Mouse (Mus musculus) stomach, embryonic 14.5 days (tissue): ENCODE results near the gene Stk11. TPM values are rescaled to one million over a fixed set of nuclear protein-coding genes. Genes with fewer than 3 reads are reported as not detected.

Experiments used
- ATAC-seq: fragments of 200-750 bp; cut with Nextera tagmentation; 2 replicates; pipeline ENCODE4 v1.8.0; 2017; ENCODE audit warnings: low read depth, moderate TSS enrichment; ENCODE audit not compliant: insufficient number of reproducible peaks, insufficient read depth, low FRiP score
- H3K27ac ChIP-seq: fragments of 300-500 bp; sonication (generic); 2 replicates; pipeline ENCODE4 v1.5.1; 2014; ENCODE audit warnings: mild to moderate bottlenecking, low read length, moderate library complexity, mixed read lengths
- H3K27me3 ChIP-seq: fragments of 300-500 bp; sonication (generic); 2 replicates; pipeline ENCODE4 v1.6.1; 2014; ENCODE audit warnings: low read length, control low read depth, mixed read lengths; ENCODE audit not compliant: control insufficient read depth, insufficient read depth
- H3K36me3 ChIP-seq: fragments of 300-500 bp; sonication (generic); 2 replicates; pipeline ENCODE4 v1.6.1; 2014; ENCODE audit warnings: mild to moderate bottlenecking, control low read depth, low read length, moderate library complexity, mixed read lengths; ENCODE audit not compliant: control insufficient read depth, insufficient read depth
- H3K4me1 ChIP-seq: fragments of 300-500 bp; sonication (generic); 2 replicates; pipeline ENCODE4 v1.6.1; 2014; ENCODE audit warnings: low read length, control low read depth, mixed read lengths; ENCODE audit not compliant: control insufficient read depth, insufficient read depth
- H3K4me2 ChIP-seq: fragments of 300-500 bp; sonication (generic); replicated peaks from 2 replicates; pipeline ENCODE4 v1.6.1; 2014; ENCODE audit warnings: low read depth, low read length, control low read depth
- H3K4me3 ChIP-seq: fragments of 300-500 bp; sonication (generic); 2 replicates; pipeline ENCODE4 v1.5.1; 2014; ENCODE audit warnings: low read depth, low read length, control low read depth
- H3K9ac ChIP-seq: fragments of 300-500 bp; sonication (generic); replicated peaks from 2 replicates; pipeline ENCODE4 v1.6.1; 2014; ENCODE audit warnings: low read depth, mild to moderate bottlenecking, control low read depth, low read length, moderate library complexity, mixed read lengths
- H3K9me3 ChIP-seq: fragments of 300-500 bp; sonication (generic); 2 replicates; pipeline ENCODE4 v1.6.1; 2016; ENCODE audit warnings: low read depth, low read length, control low read depth; ENCODE audit not compliant: control insufficient read depth
- WGBS: fragments of 180-500 bp; shearing (Covaris S2); extraction: QIAGEN DNeasy Blood & Tissue Kit; methylation state at CpG from one replicate; pipeline ENCODE4 v1.1.7; 2014; 5-methylcytosine and 5-hydroxymethylcytosine counted together
- polyA plus RNA-seq: library from polyadenylated mRNA; unstranded; fragments of >200 nt; fragmentation: Nextera tagmentation; extraction: Ambion mirVana; gene quantifications from 2 replicates; pipeline ENCODE4 v1.2.1, GENCODE M21; 2014

The Stk11 gene
- polyA plus RNA-seq, 1 experiment from 2014 or later: 25.2 TPM

DNA sequence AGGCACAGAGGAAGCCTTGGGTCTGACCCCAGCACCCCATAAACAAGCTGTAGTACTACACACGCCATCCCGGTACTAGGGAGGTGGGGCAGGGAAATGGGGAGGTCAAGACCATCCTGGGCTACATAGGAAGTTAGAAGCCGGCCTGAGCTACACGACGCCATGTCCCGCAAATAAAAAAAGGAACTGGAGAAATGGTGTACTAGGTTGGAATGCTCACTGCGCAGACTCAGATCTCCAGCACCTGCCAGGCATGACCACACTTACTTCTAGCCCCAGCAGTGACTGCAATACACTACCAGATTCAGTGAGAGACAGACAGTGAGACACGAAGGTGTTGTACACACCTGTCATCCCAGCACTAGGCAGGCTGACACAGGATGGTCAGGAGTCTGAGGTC, 28.1 kb upstream of the Stk11 start:
- 89% methylated on average over 8 of the region's 8 CpGs for WGBS
- Histone ChIP-seq H3K27me3 (no peaks in the 10 kb centered on the region), H3K4me3 (no peak overlapping the region), H3K27ac (no peak overlapping the region), H3K9me3 (no peaks in the 10 kb centered on the region), H3K4me1 (no peaks in the 10 kb centered on the region; the same call in 1 of the 2 replicates), H3K9ac (no peak overlapping the region), H3K4me2 (no peak overlapping the region), H3K36me3 (peaks cover 6% of the 10 kb centered on the region; the same call in 1 of the 2 replicates)
- no peak for ATAC-seq

DNA sequence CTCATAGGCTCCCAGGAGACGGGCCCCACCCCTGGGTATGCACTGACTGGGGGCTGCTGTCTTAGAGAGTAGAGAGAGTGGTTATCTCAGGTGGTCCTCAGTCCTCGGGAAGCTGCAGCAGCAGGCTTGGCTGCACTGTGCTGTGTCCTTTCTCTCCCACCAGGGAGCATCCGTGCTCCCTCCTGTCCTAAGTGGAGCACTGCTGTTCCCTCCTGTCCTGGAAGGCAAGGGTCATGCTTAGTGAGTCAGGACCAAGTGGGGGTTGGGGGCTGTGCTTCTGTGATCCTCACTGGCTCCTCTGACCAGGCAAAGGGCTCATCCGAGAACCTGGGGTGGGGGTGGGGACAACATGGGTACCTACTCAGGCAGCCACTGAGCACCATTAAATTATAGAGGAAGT, 26.5 kb upstream of the Stk11 start:
- no peaks in the 10 kb centered on the region for H3K27me3 ChIP-seq
- H3K9ac ChIP-seq: no peak overlapping the region
- no peak overlapping the region for H3K4me2 ChIP-seq
- H3K4me3 ChIP-seq: no peak overlapping the region
- no peaks in the 10 kb centered on the region; the same call in 1 of the 2 replicates for H3K4me1 ChIP-seq
- peaks cover 4% of the 10 kb centered on the region; the same call in 1 of the 2 replicates for H3K36me3 ChIP-seq
- no peak for ATAC-seq
- no peaks in the 10 kb centered on the region for H3K9me3 ChIP-seq
- 46% methylated on average over 4 of the region's 4 CpGs for WGBS
- H3K27ac ChIP-seq: no peak overlapping the region

DNA sequence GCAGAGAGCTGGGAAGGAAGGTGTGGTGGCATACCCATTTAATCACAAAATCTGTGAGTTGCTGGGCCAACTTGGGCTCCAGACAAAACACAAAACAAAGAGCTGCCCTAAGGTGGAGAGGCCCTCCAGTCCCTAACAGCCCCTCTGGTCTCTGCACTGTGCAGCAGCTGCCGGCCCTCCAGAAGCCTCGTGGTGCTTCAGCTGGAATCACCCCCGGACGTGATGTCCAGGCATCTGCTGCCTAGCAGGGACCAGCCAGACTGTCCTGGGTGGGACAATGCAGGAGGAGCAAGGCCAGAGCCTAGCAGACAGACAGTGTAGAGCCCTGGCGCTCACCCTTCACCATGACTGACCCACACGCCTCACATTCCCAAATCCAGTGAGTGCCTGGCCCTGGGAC, 24.1 kb upstream of the Stk11 start:
- Histone ChIP-seq H3K4me2 (no peak overlapping the region), H3K36me3 (no peaks in the 10 kb centered on the region), H3K9ac (no peak overlapping the region), H3K4me1 (0 out of 2 replicates have a peak, but pooled peaks cover under 1% of the 10 kb centered on the region), H3K4me3 (no peak overlapping the region), H3K9me3 (no peaks in the 10 kb centered on the region), H3K27ac (no peak overlapping the region), H3K27me3 (no peaks in the 10 kb centered on the region)
- 94% methylated on average over 6 of the region's 6 CpGs for WGBS
- ATAC-seq: no peak

DNA sequence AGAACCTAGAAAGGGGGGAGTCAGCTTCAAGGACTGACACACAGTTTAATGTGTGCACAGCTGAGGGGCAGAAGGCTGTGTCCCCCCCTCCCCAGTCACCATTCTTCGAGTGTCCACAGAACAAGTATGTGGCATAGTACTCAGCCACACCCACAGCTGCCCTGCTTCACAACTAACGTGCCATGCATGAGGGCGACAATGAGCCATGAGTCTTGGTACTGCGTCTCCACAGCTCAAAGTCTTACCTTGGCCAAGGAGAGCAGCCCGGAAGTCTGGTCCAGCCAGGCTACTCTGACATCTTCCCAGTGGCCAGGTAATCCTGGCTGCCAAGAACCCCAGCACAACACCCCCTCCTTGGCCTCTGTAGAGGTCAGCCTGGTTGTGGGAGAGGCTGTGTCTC, 22.9 kb upstream of the Stk11 start:
- no peak overlapping the region for H3K4me3 ChIP-seq
- no peak overlapping the region for H3K9ac ChIP-seq
- 58% methylated on average over 5 of the region's 5 CpGs for WGBS
- H3K36me3 ChIP-seq: no peaks in the 10 kb centered on the region
- no peak overlapping the region for H3K27ac ChIP-seq
- H3K4me2 ChIP-seq: no peak overlapping the region
- H3K9me3 ChIP-seq: no peaks in the 10 kb centered on the region
- no peaks in the 10 kb centered on the region for H3K27me3 ChIP-seq
- H3K4me1 ChIP-seq: peaks cover 12% of the 10 kb centered on the region
- no peak for ATAC-seq

DNA sequence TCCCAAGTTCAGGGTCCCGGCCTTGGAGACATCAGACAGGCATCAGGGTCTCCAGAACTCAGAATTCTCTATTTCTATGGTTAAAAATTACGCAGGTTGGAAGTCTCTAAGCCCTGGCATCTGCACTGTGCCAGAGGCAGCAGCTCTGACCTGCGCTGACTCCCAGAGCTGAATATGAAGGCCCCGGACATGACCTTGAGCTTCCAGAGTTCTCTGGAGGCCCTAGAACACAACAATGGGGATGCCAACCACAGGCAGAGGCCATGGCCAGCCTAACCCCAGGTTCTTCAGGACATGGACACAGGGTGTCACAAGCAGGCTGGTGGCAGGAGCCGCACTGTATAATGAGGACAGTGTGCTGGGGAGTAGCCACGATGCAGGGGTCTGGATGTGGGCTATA, 21.5 kb upstream of the Stk11 start:
- no peak for ATAC-seq
- Histone ChIP-seq H3K27me3 (no peaks in the 10 kb centered on the region), H3K27ac (no peak overlapping the region), H3K4me2 (no peak overlapping the region), H3K36me3 (no peaks in the 10 kb centered on the region), H3K4me1 (peaks cover 13% of the 10 kb centered on the region), H3K9ac (no peak overlapping the region), H3K4me3 (no peak overlapping the region), H3K9me3 (no peaks in the 10 kb centered on the region)
- WGBS: 93% methylated on average over 6 of the region's 6 CpGs

DNA sequence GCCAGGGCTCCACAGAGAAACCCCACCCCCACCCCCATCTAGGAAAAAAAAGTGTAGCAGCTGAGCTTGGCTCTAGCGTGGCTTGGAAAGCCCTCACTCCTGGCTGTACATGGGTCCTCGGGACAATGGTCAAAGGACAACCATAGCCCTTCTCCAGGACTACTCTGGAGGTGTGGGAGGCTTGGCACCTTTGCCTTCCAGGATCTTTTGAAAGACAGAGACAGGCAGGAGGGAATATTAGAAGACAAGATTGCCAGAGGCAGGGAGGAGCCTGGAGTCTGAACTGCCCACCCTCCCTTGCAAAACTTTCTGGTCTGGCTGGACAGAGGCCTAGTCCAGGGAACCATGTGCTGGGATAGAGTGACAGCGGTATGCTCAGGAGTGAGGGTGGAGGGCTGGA, 20.9 kb upstream of the Stk11 start:
- Histone ChIP-seq H3K4me2 (no peak overlapping the region), H3K27me3 (no peaks in the 10 kb centered on the region), H3K9ac (no peak overlapping the region), H3K9me3 (no peaks in the 10 kb centered on the region), H3K36me3 (no peaks in the 10 kb centered on the region), H3K27ac (no peak overlapping the region), H3K4me1 (peaks cover 13% of the 10 kb centered on the region), H3K4me3 (no peak overlapping the region)
- no peak for ATAC-seq
- 74% methylated on average over 3 of the region's 3 CpGs for WGBS

DNA sequence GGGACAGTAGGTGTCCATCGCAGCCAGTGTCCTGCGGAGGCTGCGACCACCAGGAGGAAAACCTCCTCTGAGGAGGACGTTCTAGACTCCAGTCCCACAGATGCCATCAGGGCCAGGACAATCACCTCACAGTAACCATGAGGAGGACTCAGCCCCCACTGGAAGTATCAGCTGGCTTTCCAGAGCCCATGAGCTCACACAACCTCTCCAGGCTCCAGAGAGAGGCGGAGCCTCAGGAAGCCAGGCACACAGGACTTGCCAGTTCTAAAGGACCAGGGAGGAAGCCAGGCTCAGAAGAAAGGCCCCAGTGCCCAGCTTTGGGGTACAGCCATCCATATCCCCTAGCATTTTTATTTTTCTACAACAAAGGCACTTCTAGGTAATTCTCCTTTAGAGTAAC, 20.1 kb upstream of the Stk11 start:
- H3K4me3 ChIP-seq: no peak overlapping the region
- peaks cover 13% of the 10 kb centered on the region for H3K4me1 ChIP-seq
- no peak overlapping the region for H3K4me2 ChIP-seq
- ATAC-seq: no peak
- H3K9me3 ChIP-seq: no peaks in the 10 kb centered on the region
- 86% methylated on average over 5 of the region's 5 CpGs for WGBS
- no peaks in the 10 kb centered on the region for H3K36me3 ChIP-seq
- H3K9ac ChIP-seq: no peak overlapping the region
- no peaks in the 10 kb centered on the region for H3K27me3 ChIP-seq
- H3K27ac ChIP-seq: no peak overlapping the region

DNA sequence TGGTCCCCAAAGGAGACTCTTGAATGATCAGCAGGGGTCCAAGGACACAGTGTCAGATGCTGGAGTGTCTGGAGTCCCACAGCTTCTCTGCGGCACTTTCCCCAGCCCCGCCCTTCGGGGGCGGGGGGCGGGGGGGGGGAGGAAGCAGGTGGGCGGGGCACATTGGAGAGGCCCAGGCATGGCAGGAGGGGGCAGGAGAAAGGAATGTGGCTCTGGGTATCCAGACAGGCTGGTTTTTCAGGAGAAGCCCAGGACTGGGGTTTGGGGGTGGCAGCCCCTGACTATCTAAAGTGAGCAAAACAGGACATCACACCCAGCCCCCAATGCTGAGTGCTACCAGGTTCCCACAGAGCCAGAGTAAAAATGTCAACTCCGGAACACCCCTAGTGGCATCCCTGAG, 18.3 kb upstream of the Stk11 start:
- Histone ChIP-seq H3K4me2 (0 out of 2 replicates have a peak overlapping the region, but pooled peaks have one; percentile 5), H3K4me3 (no peak overlapping the region), H3K36me3 (no peaks in the 10 kb centered on the region), H3K27me3 (no peaks in the 10 kb centered on the region), H3K4me1 (peaks cover 24% of the 10 kb centered on the region), H3K27ac (peak overlapping the region; percentile 69; the same call in 1 of the 2 replicates), H3K9ac (no peak overlapping the region), H3K9me3 (no peaks in the 10 kb centered on the region)
- peak; percentile 26; the same call in 1 of the 2 replicates for ATAC-seq
- WGBS: 4% methylated on average over 7 of the region's 7 CpGs

DNA sequence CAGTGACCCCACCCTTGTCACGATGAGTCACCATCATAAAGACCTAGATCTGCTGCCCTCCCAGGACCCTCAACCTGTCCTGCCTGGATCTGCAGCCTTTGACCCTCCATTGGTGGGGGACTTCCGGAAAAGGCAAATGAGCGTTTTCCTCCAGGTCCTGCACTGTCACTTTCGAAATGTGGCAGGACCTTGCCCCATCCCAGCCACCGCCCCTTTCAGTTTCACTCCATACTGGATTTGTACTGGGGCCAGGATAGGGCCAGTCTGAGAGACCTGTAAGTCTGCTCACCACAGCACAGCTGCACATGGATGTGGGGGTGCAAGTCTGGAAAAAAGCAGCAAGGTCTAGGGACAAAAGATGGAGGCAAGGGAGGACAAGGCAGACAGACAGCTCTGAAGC, 17.0 kb upstream of the Stk11 start:
- whole genome bisulfite sequencing: 71% methylated on average over 5 of the region's 5 CpGs
- Histone ChIP-seq H3K36me3 (no peaks in the 10 kb centered on the region), H3K4me1 (peaks cover 24% of the 10 kb centered on the region), H3K27ac (no peak overlapping the region; the same call in 1 of the 2 replicates), H3K9ac (no peak overlapping the region), H3K9me3 (no peaks in the 10 kb centered on the region), H3K4me3 (no peak overlapping the region), H3K27me3 (no peaks in the 10 kb centered on the region), H3K4me2 (no peak overlapping the region)
- no peak for ATAC-seq
